Mouse (Mus musculus) lung, adult 2 months (tissue): Measurements from ENCODE around the gene Pskh1.

Experiments used
- CTCF ChIP-seq: fragments of 200-500 bp; IDR thresholded peaks from 2 replicates; pipeline ENCODE4 v1.5.1; 2011; ENCODE audit warnings: mild to moderate bottlenecking, low read length, control low read depth; ENCODE audit not compliant: insufficient read depth
- POLR2A ChIP-seq: fragments of 200-500 bp; IDR thresholded peaks from 2 replicates; pipeline ENCODE4 v1.6.1; 2011; ENCODE audit warnings: low read depth, mild to moderate bottlenecking, control low read depth, low read length, borderline replicate concordance; ENCODE audit errors: extremely low read depth

GRCm38 (mm10) chr8:105855248-105856167 lies 44.7 kb upstream of the Pskh1 start:
- TF ChIP-seq CTCF = no peak
- 0 out of 2 replicates have a peak, but pooled peaks have one; percentile 19 for TF ChIP-seq POLR2A
